Mouse (Mus musculus) gastrocnemius, adult 18-20 months (tissue): ENCODE data around the gene Ntm. TPM values are rescaled to one million over a fixed set of nuclear protein-coding genes. Genes with fewer than 3 reads are reported as not detected.
A peak's percentile ranks its signal among the peaks of the same experiment; 100 is the strongest.

Experiments
- DNase-seq: peaks from one replicate; pipeline ENCODE4 v3.0.0; 2021; ENCODE audit warnings: low spot score
- long read RNA-seq, 2 experiments: library from polyadenylated mRNA; stranded (forward); transcript quantifications; one replicate each; pipeline ENCODE4 v2.0.0; 2021
- total RNA-seq, 2 experiments: library from RNA; stranded (reverse); gene quantifications; 2 replicates each; pipeline ENCODE4 v1.2.3; 2021

The Ntm gene
- total RNA-seq = 1 to 10 TPM in 1 of 2 experiments, under 1 TPM in 1; 0.41 to 1.0 TPM
- long read RNA-seq, experiment 1 = 0 reads
- long read RNA-seq, experiment 2, partial matches to known transcripts = 0 of 1 reads
- long read RNA-seq, experiment 2, other reads (novel, unspliced or antisense) = 1 of 1 reads

DNA sequence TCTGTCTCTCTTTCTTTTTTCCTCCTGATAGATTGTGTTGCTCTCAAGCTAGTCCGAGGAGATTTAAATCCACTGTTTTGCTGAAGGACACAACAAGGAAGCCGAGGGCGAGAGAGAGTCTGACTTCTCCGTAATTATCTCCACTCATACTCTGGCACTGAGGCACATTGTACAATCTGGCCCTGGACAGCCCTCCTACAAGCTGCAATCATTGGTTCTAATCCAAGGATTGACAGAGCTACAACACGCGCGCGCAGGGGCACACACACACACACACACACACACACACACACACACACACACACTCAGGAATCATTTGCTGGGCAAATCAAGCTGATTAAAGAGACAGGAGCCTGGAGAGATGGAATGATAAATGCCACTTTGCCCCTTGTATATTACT is at the start of gene Ntm:
Gene Ntm, minus strand, starts transcription at position 164 of the 400 bp plus-strand sequence.
- DNase-seq = peak; percentile 28

DNA sequence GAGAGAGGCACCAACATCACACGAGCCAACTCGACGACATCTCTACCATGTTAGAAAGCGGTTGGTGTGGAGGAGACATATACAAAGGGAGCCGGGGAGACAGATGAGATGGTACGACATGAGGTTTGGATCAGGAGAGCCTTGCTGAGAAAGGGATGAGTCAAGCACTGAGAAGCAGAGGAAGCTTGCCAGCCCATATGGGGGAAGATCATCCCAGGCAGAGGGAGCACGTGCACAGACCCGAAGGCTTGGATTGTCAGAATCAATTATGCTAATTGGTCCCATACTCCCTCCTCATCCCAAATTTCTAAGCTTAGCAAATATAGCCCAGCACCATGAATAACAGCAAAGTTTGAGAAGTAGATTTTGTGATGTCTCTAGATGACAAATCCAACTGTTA is 42.8 kb upstream of the Ntm start:
- DNase-seq = no peak

DNA sequence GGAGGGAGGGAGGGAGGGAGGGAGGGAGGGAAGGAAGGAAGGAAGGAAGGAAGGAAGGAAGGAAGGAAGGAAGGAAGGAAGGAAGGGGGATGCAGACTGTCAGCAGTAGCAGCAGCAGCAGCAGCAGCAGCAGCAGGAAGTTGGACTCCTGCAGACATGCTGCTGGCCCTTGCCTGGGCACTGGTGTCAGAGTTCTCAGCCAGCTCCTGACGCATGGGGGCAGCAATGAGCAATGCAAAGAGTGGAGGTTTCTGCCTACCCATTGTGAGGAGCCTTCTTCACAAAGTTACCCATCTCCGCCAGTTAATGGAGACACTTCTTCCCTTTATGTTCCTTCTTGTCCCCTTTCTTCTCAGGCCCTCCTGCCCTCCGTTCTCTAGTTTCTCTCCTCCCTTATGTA is 40.7 kb upstream of the Ntm start:
- DNase-seq = peak; percentile 34

DNA sequence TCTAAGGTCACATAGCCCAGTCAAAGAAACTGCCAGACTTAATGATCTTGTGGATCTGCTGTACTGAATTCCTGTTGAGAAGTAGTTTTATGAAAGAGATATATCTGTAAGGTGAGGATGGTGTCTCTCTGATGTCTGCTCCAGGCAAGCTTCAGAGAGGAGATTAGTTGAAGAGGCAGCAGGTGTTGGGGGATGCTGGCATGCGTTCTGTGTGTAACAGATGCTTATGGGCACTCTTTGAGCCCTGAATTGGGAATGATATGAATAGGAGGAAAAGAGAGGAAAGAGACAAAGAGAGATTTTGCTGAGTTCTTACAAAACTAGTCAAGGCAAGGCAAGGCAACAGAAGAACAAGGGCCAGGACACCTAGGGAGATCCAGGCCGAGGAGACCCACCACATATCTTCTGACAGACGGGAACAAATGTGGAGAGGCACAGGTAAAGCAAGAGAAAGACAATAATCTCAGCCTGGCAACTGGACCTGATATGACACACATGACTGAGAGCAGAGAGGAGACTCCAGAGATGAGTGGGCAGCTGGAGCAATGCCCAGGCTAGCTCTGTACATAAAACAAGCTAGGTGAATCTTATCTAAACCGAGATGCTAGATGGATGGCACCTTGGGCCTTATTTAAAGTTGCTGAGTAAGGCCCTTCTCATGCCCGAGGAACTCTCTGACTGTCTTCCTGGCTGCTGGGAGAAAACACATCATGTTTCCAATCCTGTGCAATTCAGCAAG is 18.4 kb upstream of the Ntm start:
- DNase-seq = no peak

DNA sequence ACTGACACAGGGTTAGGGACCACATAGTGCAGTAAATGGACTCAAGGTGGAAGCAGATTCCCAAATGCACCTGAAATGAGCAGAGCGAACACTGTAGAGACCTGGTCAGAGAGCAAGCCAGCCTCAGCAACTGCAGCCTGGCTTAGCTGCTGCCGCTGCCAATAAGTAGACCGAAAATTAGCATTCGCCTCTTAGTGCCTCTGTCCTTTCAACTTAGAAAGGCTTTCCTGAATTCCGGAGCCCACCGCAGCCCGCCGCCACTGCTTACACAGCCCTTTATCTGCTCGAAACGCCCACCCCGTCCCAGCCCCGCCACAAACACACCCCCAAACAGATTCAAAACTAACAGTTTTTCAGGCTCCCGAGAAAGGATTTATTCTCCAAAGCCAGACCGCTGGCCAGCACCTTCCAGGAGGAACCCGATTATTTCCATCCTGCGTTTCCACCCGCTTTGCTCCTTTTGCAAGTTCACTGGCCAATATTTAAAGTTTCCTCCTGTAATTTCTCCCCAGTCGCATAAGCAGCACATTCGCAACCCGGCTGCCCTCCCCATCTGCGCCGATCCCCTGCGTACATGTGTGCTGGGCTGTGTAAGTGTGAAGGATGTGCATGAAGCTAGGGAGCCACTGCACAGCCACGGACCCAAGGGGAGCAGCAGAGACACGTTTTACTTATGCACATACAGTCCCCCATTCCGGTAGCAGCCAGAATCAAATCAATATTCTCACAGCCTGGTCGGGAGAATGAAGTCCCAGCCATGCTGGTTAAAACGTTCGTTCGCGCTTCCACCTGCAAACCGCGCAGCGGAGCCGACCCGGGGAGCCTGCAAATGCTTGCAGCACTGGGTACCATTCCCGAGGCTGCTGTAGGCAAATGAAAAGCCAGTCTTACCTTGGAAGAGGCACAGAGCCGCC is 730 bp downstream of the Ntm start:
- DNase-seq = no peak

DNA sequence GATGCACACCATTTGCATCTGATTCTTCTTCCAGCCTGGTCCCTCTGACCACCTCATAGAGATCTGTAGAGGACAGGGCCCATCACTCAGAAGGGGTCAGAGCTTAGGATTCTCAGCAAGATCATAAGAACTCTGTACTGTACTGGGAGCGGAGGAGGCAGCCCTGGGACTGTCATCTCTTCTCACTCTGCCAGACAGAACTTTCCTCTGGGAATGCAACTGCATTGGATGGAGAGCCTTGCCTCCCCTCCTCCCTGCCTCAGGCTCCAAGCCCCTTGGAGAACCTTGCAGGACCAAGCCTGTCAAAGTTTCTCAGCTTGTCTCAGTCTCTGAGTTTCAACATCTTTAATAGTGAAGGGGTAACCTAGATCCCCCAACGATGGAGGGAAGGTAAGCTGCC is 1.4 kb downstream of the Ntm start:
- no peak for DNase-seq

DNA sequence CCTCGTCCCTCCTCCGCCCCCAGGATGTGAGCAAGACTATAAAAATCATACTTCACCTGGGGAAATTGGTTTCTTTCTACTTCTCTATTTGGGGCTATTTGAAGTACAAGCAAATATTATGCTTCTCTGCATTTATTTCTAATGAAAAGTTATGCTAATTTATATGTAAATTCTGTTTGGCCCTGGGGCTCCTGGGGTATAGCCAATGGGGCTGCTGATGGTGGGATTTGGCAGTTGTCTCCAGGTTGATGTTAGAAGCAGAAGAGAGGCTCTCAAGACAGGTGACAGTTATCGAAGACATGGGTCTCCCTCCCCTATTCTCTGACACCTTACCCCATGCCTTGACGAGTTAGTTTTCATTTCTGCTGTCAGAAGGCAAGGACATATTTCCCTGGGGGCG is 2.2 kb downstream of the Ntm start:
- DNase-seq = no peak

DNA sequence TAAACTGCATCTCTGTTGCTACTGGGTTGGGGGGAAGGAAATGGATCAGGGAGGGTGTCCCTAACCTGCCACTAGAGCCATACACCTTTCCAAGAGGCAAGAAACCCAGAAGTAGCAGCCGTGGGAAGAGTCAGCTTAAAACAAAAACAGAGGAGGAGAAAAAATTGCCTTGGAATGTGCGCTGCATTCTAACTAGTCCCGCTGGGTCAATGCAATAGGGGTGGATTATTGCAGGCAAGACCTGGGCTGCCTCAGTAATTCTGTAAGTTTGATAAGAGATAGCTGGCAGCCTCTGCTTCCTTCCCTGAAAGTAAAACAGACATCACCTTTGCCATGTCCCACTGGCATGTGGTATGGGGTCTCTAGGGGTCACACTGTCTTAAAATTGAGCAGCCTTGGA is 2.7 kb downstream of the Ntm start:
- DNase-seq = no peak

DNA sequence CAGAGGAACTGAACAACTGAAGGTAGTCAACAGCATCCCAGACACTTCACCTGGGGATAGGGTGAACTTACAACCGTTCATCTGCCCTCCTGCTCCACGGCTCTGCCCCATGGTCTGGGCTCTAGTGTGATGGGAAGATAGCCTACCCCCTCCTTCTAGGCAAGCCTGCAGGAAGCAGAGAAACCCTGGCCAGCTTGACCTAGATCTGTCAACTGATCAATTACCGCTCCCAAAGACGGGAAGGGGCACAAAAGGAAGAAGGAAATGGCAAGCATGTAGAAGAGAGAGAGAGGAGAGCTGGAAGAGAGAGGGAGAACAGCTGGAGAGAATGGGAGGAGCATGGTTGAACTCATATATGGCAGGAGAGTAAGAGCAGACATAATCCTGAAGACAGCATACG is 6.0 kb downstream of the Ntm start:
- no peak for DNase-seq

DNA sequence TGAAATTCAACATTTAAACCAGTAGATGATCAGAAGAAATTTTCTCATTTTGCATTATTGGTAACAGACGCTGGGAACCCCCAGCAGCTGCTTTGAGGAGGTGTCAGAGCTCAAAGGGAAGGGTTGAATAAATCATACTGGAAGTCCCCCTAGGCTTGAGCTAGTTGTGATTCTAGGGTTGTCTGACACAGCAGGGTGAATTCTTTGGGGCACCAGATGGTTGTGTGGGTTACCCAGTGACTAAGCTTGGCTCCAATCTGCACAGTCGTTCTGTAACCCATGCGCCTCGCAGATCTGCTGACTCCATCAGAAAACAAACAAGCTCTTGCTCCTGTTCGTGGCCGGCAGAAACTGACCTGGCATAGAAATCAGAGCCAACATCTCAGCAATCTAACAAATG is 8.9 kb downstream of the Ntm start:
- no peak for DNase-seq

DNA sequence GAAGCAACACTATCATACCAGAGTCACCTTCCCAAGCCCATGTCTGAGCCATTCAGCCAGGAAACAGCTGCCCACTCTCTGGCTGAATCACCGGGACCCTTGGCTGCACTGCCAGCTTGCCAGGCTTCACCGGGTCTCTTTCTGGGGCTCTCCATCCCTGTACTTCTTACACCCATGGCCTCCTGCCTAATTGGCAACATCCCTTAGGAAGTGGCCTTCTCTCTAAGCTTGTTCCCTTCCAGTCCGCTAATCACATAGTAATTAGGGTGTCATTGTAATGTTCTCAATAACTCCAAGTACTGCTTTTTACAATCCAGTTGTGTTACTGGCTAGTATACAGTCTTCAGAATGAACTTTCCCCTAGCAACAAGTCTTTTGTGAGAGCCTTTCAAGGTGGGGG is 13.9 kb downstream of the Ntm start:
- no peak for DNase-seq

DNA sequence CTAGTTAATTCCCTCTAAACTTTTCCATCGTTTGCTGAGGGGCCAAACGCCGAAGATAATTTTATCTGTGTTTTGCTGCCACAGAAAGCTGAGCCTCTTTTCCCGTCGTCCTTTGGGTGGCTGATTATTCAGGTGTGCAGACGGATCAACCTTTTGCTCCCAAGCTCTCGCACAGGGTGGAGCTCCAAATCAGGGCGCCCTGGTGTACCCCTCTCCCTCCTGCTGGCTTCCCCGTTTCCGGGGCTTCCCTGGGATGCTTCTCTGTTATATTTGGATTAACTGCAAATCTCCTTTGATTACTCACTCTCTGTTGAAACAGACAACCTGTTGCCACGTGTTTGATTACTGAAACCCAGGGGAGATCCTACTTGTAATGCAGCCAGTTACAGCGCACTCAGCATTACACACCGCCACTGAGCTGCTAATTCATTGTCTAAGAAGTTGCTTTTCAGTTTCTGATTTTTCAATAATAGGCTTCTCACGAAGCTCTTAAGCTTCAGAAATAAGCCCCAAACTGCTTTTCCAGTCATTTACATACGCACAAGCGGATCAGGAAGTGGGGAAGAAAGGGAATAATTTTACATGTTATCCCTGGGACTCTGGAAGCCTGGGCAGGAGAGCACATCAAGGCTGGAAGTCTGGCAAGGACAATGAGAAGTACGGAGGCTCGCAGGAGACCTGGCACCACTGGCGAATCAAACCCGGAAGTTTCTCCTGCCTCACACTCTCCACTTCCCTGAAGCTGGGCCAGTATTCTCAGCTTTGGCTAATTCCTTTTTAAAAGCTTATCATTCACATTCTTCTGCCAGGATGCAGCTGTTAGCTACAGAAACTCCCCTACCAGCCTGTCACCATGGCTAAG is 19.5 kb downstream of the Ntm start:
- DNase-seq = no peak

DNA sequence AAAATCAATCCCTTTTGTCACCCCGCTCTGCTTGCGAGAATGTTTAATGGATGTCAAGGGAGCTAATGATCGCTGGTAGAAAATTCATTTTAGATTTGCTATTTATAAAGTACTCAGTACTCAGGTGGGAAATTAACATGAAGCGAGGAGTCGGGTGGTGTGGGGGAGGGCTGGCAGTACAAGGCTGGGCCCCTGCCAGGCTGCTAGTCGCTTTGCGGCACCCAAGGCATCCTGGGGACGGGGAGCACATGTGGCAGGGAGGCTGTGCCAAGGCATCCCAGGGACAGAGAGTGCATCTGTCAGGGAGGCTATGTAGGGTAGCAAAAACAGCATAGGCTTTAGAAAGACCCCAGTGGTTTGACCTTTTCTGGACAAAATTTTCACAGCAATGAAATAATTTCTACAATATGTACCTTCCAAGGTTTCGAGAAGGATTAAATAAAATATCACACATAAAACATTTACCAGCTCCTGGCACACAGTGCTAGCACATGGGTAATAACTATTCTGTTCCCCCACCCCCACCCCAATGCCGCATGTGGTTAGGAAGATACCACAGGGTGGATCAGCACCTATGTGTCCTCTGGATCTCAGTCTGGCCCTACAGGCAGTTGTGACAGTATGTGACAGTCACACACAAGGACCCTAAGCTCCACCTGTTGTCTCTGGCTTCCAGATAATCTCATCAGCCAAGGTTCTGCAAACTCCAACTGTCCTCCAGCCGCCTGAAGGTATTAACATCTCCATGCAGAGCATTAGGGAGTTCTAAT is 20.6 kb downstream of the Ntm start:
- no peak for DNase-seq

DNA sequence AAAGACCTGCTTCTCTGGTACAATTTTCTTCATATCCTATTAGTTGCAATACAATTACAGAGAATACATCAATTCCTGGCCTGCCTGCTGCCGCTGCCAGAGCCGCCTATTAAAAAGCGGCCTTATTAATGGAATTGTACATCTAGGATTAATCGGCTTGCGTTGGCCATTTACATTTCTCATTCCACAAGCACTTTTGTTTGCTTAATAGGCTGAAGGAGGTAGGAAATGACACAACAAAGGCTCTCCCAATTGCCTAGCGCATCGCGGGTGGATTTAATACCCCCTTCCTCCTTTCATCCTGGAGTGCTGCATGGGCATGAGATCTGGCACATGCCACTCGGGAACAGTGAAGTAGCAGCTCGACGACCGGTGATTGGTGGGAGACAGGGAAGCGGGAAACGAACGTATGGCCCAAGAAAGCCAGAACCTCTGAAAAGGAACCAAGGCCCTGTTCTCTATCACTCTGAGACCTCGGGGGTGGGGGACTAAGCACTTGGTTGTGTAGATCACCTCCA is 23.4 kb downstream of the Ntm start:
- DNase-seq = no peak

DNA sequence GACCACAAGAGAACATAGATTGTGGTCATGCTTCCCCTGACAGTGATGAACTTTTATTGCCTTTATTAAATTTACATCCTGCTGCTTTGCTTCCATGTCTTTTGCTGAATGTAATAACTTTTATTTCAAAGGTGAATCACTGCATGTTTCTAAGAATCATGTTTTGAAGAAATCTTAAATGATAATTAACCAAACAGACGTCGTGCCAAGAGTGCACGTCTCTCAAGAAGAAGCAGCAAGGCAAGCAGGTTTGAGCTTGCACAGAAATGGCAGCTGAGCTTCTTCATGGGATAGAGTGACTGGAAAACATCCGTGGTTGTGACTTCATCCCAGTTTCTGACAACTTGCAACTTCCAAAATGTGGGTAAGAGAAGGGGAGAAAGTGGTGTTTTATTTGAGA is 34.1 kb downstream of the Ntm start:
- no peak for DNase-seq

DNA sequence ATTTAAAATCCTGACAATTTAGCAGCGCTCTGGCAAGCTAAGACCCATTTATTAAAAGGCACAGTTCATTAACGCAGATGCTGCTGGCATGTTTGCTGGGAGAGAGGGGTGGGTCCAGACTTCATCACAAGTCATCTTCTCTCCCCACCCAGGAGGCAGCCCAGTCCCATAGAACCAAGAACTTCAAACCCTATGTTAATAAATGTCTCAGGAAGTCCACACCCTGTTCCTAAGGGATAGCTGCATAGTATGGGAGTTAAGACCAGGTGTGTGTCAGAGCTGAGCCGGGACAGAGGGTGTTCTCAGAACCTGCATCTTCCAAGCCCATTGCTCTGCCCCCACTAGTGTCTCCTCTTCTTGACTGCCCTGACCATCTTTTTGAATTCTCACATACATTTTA is 37.6 kb downstream of the Ntm start:
- DNase-seq = no peak

DNA sequence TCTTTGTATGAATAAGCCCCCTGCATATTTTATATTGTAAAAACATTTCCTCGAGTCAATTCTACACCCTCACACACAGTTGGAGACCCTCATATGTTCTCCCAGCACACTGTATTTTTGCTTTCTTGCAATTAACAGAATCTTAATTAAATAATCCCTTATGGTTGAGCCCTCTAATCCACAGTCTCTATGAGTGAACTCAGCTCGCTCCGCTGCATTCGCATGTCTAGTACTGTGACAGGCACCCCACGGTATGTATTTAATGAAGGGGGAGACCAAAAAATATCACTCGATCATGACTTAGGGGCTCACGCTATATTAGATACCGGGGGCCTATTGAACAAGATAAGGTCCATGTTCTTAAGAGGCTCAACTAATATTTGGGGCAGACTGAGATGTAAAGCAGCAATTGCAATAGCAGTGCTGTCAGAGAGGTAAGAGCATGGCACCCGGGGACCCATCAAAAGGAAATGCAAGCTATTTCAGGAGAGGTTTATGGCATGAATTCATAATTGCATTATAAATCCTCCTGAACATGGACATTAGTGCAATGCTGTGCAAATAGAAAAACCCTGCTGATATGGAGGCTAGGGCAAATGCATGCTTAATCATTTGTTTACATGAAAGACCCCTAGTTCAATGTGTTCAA is 64.4 kb downstream of the Ntm start:
- no peak for DNase-seq

DNA sequence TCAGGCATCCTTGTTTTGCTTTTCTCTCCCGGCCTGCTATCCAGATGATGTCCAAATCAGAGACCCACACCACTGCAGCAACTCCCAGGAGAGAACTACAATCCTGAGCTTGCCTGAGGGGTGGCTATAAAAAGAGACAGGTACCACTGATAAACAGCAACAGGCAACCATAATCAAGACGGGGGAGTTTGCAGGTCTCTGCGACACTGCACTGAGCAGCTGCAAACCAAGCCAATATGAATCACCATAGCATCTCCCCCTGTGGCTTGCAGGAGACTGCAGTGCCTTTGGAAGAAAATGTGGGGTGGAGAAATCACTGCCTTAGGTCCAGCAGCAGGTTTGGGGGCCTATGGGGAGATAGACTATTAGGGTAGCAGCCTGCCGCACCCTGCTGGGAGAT is 65.5 kb downstream of the Ntm start:
- DNase-seq = no peak

DNA sequence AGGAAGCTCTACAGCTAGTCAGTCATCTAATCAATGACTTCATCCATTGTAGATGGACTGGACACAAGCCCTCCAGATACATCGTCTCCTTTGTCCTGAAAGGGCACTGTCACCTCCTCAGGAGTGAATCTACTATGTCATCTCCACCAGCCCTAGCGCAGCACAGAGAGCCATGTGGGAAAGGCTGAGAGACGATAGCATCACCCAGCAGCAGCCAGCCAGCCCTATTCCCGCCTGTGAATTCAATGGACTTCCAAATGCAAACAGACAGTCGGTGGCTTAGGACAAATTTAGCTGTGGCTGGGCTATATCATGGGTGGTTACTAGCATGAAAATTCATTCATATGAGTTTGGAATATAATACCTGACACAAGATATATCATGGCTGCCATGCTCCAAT is 70.1 kb downstream of the Ntm start:
- no peak for DNase-seq

DNA sequence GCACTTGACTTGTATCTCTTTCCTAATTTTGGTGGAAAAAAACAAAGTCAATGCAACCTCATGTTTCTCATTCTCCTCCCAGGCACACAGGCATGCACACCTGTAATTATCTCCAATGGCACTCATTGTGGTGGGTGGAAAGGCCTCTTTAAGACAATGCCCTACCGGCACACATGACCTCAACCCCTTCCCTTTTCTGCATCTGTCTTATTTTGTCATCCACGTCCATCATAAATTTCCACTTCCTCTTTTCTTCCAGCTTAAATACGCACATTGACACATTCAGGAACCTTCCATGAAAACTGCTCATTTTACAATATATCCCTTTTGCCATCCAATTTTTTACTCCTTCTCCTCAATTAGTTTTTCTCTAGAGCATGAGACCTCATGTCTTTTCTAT is 74.2 kb downstream of the Ntm start:
- no peak for DNase-seq
